Mouse (Mus musculus): Measurements from ENCODE around the gene Mis18a. TPM values are rescaled to one million over a fixed set of nuclear protein-coding genes. Genes with fewer than 3 reads are reported as not detected.
A peak's percentile ranks its signal among the peaks of the same experiment; 100 is the strongest.

The Mis18a gene
- 50.6 and 59.7 TPM in 2 replicates for polyA plus RNA-seq (2015; fragmentation: Nextera tagmentation; extraction: Ambion mirVana)

GRCm38 (mm10) chr16:90727233-90728115 is at the start of gene Mis18a:
Gene Mis18a (minus strand): TSS chr16:90727404.
- 1% methylated on average over 53 of the region's 53 CpGs for WGBS (ENCODE audit: insufficient replicate concordance)
- peak; percentile 97 for DNase-seq
- Histone ChIP-seq H3K9me3 (replicated peaks) (no peaks in the 10 kb centered on the region; the same call in 1 of the 2 replicates), H3K4me3 (replicated peaks) (peak within 1 kb of the TSS; percentile 97), H3K27ac (peak within 1 kb of the TSS; percentile 88), H3K27me3 (no peaks in the 10 kb centered on the region), H3K4me1 (replicated peaks) (peaks cover 44% of the 10 kb centered on the region), H3K4me2 (peak within 1 kb of the TSS; percentile 95), H3K9ac (peak within 1 kb of the TSS; percentile 93), H3K36me3 (peaks cover 26% of the 10 kb centered on the region)
- peak; percentile 95 for ATAC-seq (ENCODE audit: low read depth)

GRCm38 (mm10) chr16:90775946-90776520 is 48.8 kb upstream of the Mis18a start:
- Histone ChIP-seq H3K4me1 (replicated peaks) (0 out of 2 replicates have a peak, but pooled peaks cover 6% of the 10 kb centered on the region), H3K9ac (no peak overlapping the region), H3K4me3 (replicated peaks) (no peak overlapping the region), H3K27me3 (no peaks in the 10 kb centered on the region), H3K36me3 (peaks cover 97% of the 10 kb centered on the region), H3K27ac (no peak overlapping the region), H3K4me2 (no peak overlapping the region), H3K9me3 (replicated peaks) (no peaks in the 10 kb centered on the region)
- 73% methylated on average over 10 of the region's 10 CpGs for WGBS (ENCODE audit: insufficient replicate concordance)
- DNase-seq (no peak), ATAC-seq (ENCODE audit: low read depth) (no peak)

- H3K4me3 ChIP-seq (replicated peaks) = no peak overlapping the region
- WGBS (ENCODE audit: insufficient replicate concordance) = 85% methylated on average over 6 of the region's 6 CpGs
- no peak overlapping the region for H3K4me2 ChIP-seq
- 0 out of 2 replicates have a peak, but pooled peaks cover 6% of the 10 kb centered on the region for H3K4me1 ChIP-seq (replicated peaks)
- ATAC-seq (ENCODE audit: low read depth) = no peak
- no peak for DNase-seq
- H3K27me3 ChIP-seq = no peaks in the 10 kb centered on the region
- H3K27ac ChIP-seq = no peak overlapping the region
- H3K9me3 ChIP-seq (replicated peaks) = no peaks in the 10 kb centered on the region
- H3K9ac ChIP-seq = no peak overlapping the region
- H3K36me3 ChIP-seq = peaks cover 96% of the 10 kb centered on the region
Observed at GRCm38 (mm10) chr16:90774646-90775045, 47.4 kb upstream of the Mis18a start.

DNA sequence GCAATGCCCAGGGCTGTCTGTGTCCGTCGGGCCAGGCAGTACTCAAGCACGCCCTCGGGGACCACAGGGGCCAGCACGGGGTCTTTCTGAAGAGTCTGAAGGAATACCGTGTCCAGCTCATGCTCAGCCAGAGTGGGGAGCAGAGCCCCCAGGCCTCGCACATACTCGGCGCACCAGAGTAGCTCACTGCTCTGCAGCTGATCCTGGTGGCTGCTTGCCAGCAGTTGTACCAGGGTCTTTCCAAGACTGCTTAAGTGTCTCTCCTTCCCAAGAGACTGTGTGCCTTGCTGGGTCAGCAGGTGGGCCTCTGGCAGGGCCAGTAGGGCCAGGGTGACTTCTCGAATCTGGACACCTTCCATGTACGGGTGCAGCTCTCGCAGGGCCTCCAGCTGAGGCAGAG is 47.0 kb upstream of the Mis18a start:
- ATAC-seq (ENCODE audit: low read depth) = no peak
- H3K27me3 ChIP-seq = no peaks in the 10 kb centered on the region

DNA sequence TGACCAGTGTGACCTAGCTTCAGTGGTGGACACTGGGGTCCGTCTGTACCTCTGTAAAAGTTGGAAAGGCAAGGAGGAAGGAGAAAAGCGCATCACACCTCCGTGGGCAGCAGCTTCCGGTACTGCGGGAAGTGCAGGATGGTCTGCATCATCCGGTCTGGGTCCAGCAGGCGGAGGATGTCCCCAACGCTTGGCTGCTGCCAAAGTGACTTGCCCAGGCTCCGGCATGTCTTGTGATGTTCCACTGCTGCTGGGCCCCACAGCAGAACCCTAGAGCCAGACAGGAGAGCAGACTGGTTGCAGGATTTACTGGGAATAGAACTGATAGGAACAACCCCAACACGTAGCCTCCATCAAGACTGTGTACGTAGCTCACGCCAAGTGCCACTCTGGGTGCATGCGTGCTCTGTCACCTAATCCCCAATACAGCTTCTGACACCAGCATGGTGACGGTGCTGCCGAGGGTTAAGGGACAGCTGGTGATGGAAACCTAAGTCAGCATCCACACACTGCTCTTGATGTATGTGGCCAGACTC is 39.8 kb upstream of the Mis18a start:
- ATAC-seq (ENCODE audit: low read depth) (no peak), DNase-seq (no peak)
- H3K4me1 ChIP-seq (replicated peaks) = peaks cover 9% of the 10 kb centered on the region
- no peak overlapping the region for H3K9ac ChIP-seq
- H3K27ac ChIP-seq = no peak overlapping the region
- no peaks in the 10 kb centered on the region for H3K9me3 ChIP-seq (replicated peaks)
- no peak overlapping the region for H3K4me3 ChIP-seq (replicated peaks)
- H3K27me3 ChIP-seq = no peaks in the 10 kb centered on the region
- WGBS (ENCODE audit: insufficient replicate concordance) = 86% methylated on average over 15 of the region's 15 CpGs
- peaks cover 86% of the 10 kb centered on the region for H3K36me3 ChIP-seq
- H3K4me2 ChIP-seq = no peak overlapping the region

More for the DNA sequence above, 47.0 kb upstream of the Mis18a start:
- WGBS (ENCODE audit: insufficient replicate concordance) = 89% methylated on average over 12 of the region's 12 CpGs
- no peak overlapping the region for H3K27ac ChIP-seq
- no peak overlapping the region for H3K4me3 ChIP-seq (replicated peaks)
- no peaks in the 10 kb centered on the region for H3K9me3 ChIP-seq (replicated peaks)
- no peak overlapping the region for H3K4me2 ChIP-seq
- no peak overlapping the region for H3K9ac ChIP-seq
- H3K36me3 ChIP-seq = peaks cover 96% of the 10 kb centered on the region
- 0 out of 2 replicates have a peak, but pooled peaks cover 1% of the 10 kb centered on the region for H3K4me1 ChIP-seq (replicated peaks)
- DNase-seq = no peak

- peaks cover 80% of the 10 kb centered on the region for H3K36me3 ChIP-seq
- H3K9me3 ChIP-seq (replicated peaks) = no peaks in the 10 kb centered on the region
- no peak overlapping the region for H3K4me2 ChIP-seq
- ATAC-seq (ENCODE audit: low read depth) (no peak), DNase-seq (no peak)
- H3K27me3 ChIP-seq = no peaks in the 10 kb centered on the region
- peaks cover 26% of the 10 kb centered on the region for H3K4me1 ChIP-seq (replicated peaks)
- 81% methylated on average over 9 of the region's 9 CpGs for WGBS (ENCODE audit: insufficient replicate concordance)
- no peak overlapping the region; the same call in 1 of the 2 replicates for H3K27ac ChIP-seq
- no peak overlapping the region for H3K4me3 ChIP-seq (replicated peaks)
- 0 out of 2 replicates have a peak overlapping the region, but pooled peaks have one; percentile 13 for H3K9ac ChIP-seq
Observed at GRCm38 (mm10) chr16:90765195-90765877, 38.1 kb upstream of the Mis18a start.

- no peak overlapping the region for H3K4me3 ChIP-seq (replicated peaks)
- ATAC-seq (ENCODE audit: low read depth) (peak; percentile 98), DNase-seq (no peak)
- H3K27ac ChIP-seq = peak overlapping the region; percentile 87
- H3K36me3 ChIP-seq = peaks cover 74% of the 10 kb centered on the region
- H3K9ac ChIP-seq = peak overlapping the region; percentile 63
- H3K4me2 ChIP-seq = peak overlapping the region; percentile 49
- no peaks in the 10 kb centered on the region for H3K27me3 ChIP-seq
- WGBS (ENCODE audit: insufficient replicate concordance) = 16% methylated on average over 4 of the region's 4 CpGs
- H3K4me1 ChIP-seq (replicated peaks) = peaks cover 40% of the 10 kb centered on the region
- no peaks in the 10 kb centered on the region for H3K9me3 ChIP-seq (replicated peaks)
Observed at GRCm38 (mm10) chr16:90760515-90760914, 33.3 kb upstream of the Mis18a start.

GRCm38 (mm10) chr16:90759335-90759734 is 32.1 kb upstream of the Mis18a start:
- H3K9me3 ChIP-seq (replicated peaks) = no peaks in the 10 kb centered on the region
- DNase-seq (no peak), ATAC-seq (ENCODE audit: low read depth) (no peak)
- peak overlapping the region; percentile 34; the same call in 1 of the 2 replicates for H3K4me2 ChIP-seq
- 58% methylated on average over 3 of the region's 3 CpGs for WGBS (ENCODE audit: insufficient replicate concordance)
- H3K36me3 ChIP-seq = peaks cover 81% of the 10 kb centered on the region
- peaks cover 38% of the 10 kb centered on the region for H3K4me1 ChIP-seq (replicated peaks)
- H3K27ac ChIP-seq = peak overlapping the region; percentile 87
- H3K4me3 ChIP-seq (replicated peaks) = no peak overlapping the region
- no peaks in the 10 kb centered on the region for H3K27me3 ChIP-seq
- 0 out of 2 replicates have a peak overlapping the region, but pooled peaks have one; percentile 19 for H3K9ac ChIP-seq

DNA sequence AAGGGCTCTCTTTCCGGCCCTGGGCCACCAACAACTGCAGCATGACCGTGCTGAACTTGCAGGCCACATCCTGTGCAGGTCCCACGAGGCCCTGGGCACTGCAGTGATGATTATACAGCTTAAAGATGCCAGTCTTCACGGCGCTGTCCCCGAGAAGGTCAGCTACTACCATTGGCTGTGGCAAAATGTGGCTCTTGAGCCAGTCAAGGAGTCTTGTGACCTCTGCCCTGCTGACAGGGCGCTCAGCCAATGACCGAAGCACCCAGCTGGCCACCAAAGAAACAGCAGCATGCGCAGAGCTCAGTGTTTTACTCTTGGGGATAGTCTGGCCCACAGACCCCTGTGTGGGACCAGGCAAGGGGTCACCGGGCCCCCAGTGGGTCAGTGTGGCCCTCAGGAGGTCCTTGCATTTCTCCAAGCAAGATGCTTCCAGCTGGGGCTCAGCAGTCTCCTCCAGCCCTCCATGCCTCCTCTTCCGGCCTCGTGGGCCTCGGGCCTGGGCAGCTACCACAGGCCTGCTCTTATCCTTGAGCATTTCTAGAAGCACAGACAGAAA is 26.3 kb upstream of the Mis18a start:
- Histone ChIP-seq H3K36me3 (peaks cover 89% of the 10 kb centered on the region), H3K4me2 (no peak overlapping the region), H3K27me3 (no peaks in the 10 kb centered on the region), H3K4me1 (replicated peaks) (peaks cover 26% of the 10 kb centered on the region), H3K9me3 (replicated peaks) (no peaks in the 10 kb centered on the region), H3K9ac (no peak overlapping the region), H3K27ac (no peak overlapping the region), H3K4me3 (replicated peaks) (no peak overlapping the region)
- no peak for ATAC-seq (ENCODE audit: low read depth)
- DNase-seq = no peak
- 83% methylated on average over 13 of the region's 13 CpGs for WGBS (ENCODE audit: insufficient replicate concordance)

DNA sequence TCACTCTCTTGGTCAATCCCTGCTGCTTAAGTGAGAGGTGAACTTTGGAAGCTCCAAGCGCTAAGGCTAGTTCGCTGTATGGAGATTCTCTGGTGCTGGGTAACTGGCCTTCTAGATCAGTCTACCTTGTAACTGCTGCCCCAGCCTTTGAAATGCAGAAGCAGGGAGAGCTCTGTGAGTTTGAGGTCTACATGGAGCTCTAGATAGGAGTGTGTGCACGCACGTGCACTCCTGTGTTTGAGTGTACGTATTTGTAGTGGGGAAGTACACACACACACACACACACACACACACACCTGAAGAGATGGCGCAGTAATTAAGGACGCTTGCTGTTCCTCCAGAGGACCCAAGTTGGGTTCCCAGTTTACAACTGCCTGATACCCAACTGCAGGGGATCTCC is 21.0 kb upstream of the Mis18a start:
- Histone ChIP-seq H3K4me2 (no peak overlapping the region), H3K9ac (no peak overlapping the region), H3K9me3 (replicated peaks) (no peaks in the 10 kb centered on the region), H3K27me3 (no peaks in the 10 kb centered on the region), H3K4me3 (replicated peaks) (no peak overlapping the region), H3K4me1 (replicated peaks) (peaks cover 70% of the 10 kb centered on the region), H3K36me3 (peaks cover 73% of the 10 kb centered on the region), H3K27ac (no peak overlapping the region)
- no peak for ATAC-seq (ENCODE audit: low read depth)
- WGBS (ENCODE audit: insufficient replicate concordance) = 81% methylated on average over 7 of the region's 7 CpGs
- DNase-seq = no peak

All from liver, embryonic 13.5 days (tissue).